Mouse (Mus musculus) MEL (cell line): ENCODE results near the gene Rab33a. TPM values are rescaled to one million over a fixed set of nuclear protein-coding genes. Genes with fewer than 3 reads are reported as not detected.

ENCODE experiments used
- DNase-seq: peaks from one replicate; pipeline ENCODE4 v3.0.0; 2011; ENCODE audit warnings: low read depth, low spot score
- H3K27ac ChIP-seq: 2 replicates; pipeline ENCODE4 v1.5.1; 2012; ENCODE audit warnings: low read depth, mild to moderate bottlenecking, control low read depth, low read length, moderate library complexity; ENCODE audit not compliant: control insufficient read depth
- H3K27me3 ChIP-seq, 2 experiments: fragments of 150-350 bp in 1 of 2; sonication (generic) in 1 of 2; 2 replicates each; pipeline ENCODE4 v1.6.1; 2012; ENCODE audit warnings: low read length in 2 of 2, mild to moderate bottlenecking in 2 of 2, improper control_type of control experiment in 1 of 2, moderate library complexity in 1 of 2; ENCODE audit not compliant: insufficient read depth in 2 of 2, control insufficient read depth in 1 of 2
- H3K36me3 ChIP-seq, 2 experiments: 2 replicates each; pipeline ENCODE4 v1.6.1; 2012 to 2014; ENCODE audit warnings: low read length in 2 of 2, improper control_type of control experiment in 1 of 2, inconsistent platforms in 1 of 2, mild to moderate bottlenecking in 1 of 2; ENCODE audit not compliant: insufficient read depth in 2 of 2, control insufficient read depth in 1 of 2
- H3K4me1 ChIP-seq, 2 experiments: fragments of 150-350 bp in 1 of 2; sonication (generic) in 1 of 2; 2 replicates each; pipeline ENCODE4 v1.6.1; 2012; ENCODE audit warnings: low read length in 2 of 2, improper control_type of control experiment in 1 of 2, mild to moderate bottlenecking in 1 of 2; ENCODE audit not compliant: insufficient read depth in 2 of 2, control insufficient read depth in 1 of 2
- H3K4me3 ChIP-seq, 2 experiments: fragments of 150-350 bp in 1 of 2; sonication (generic) in 1 of 2; 2 replicates each; pipeline ENCODE4 v1.5.1; 2012; ENCODE audit warnings: low read depth in 2 of 2, low read length in 2 of 2, mild to moderate bottlenecking in 2 of 2, moderate library complexity in 2 of 2, control low read depth in 1 of 2, improper control_type of control experiment in 1 of 2; ENCODE audit not compliant: control insufficient read depth in 1 of 2, insufficient read depth in 1 of 2
- H3K79me2 ChIP-seq: 2 replicates; pipeline ENCODE4 v1.6.1; 2012; ENCODE audit warnings: mild to moderate bottlenecking, low read length, moderate library complexity; ENCODE audit not compliant: control insufficient read depth, poor library complexity, insufficient read depth
- H3K9ac ChIP-seq: 2 replicates; pipeline ENCODE4 v1.6.1; 2012; ENCODE audit warnings: low read depth, mild to moderate bottlenecking, control low read depth, low read length, moderate library complexity; ENCODE audit not compliant: control insufficient read depth, poor library complexity, severe bottlenecking
- H3K9me3 ChIP-seq: fragments of 150-350 bp; sonication (generic); replicated peaks from 2 replicates; pipeline ENCODE4 v1.6.1; 2012; ENCODE audit warnings: mild to moderate bottlenecking, low read length, improper control_type of control experiment, moderate library complexity; ENCODE audit not compliant: insufficient read depth
- CHD1 ChIP-seq: IDR thresholded peaks from 2 replicates; pipeline ENCODE4 v1.6.1; 2012; ENCODE audit warnings: low read depth, mild to moderate bottlenecking, inconsistent platforms, low read length, improper control_type of control experiment
- CHD2 ChIP-seq: IDR thresholded peaks from 2 replicates; pipeline ENCODE4 v1.6.1; 2011; ENCODE audit warnings: low read length, improper control_type of control experiment
- CTCF ChIP-seq, 3 experiments: IDR thresholded peaks in 2 of 3; conservative IDR thresholded peaks in 1 of 3; 2 replicates each; pipeline ENCODE4 v1.5.1; 2011 to 2012; ENCODE audit warnings: low read length in 3 of 3, low read depth in 2 of 3, mild to moderate bottlenecking in 2 of 3, improper control_type of control experiment in 1 of 3, inconsistent platforms in 1 of 3, mixed read lengths in 1 of 3, moderate library complexity in 1 of 3; ENCODE audit not compliant: control insufficient read depth in 1 of 3, insufficient read depth in 1 of 3, poor library complexity in 1 of 3, severe bottlenecking in 1 of 3
- E2F4 ChIP-seq: IDR thresholded peaks from 2 replicates; pipeline ENCODE4 v1.6.1; 2011; ENCODE audit warnings: low read depth, low read length, improper control_type of control experiment, borderline replicate concordance
- ETS1 ChIP-seq: IDR thresholded peaks from 2 replicates; pipeline ENCODE4 v1.6.1; 2012; ENCODE audit warnings: low read depth, mild to moderate bottlenecking, inconsistent platforms, low read length, improper control_type of control experiment, moderate library complexity
- HCFC1 ChIP-seq: IDR thresholded peaks from 2 replicates; pipeline ENCODE4 v1.6.1; 2012; ENCODE audit warnings: low read depth, mild to moderate bottlenecking, inconsistent platforms, low read length, improper control_type of control experiment, moderate library complexity
- JUND ChIP-seq: IDR thresholded peaks from 2 replicates; pipeline ENCODE4 v1.6.1; 2011; ENCODE audit warnings: low read depth, mild to moderate bottlenecking, improper control_type of control experiment, low read length
- KAT2A ChIP-seq: conservative IDR thresholded peaks from 2 replicates; pipeline ENCODE4 v1.6.1; 2012; ENCODE audit warnings: low read depth, low read length, improper control_type of control experiment, inconsistent platforms
- MAFK ChIP-seq: IDR thresholded peaks from 2 replicates; pipeline ENCODE4 v1.6.1; 2011; ENCODE audit warnings: low read depth, mild to moderate bottlenecking, low read length, improper control_type of control experiment, borderline replicate concordance
- MAX ChIP-seq: IDR thresholded peaks from 2 replicates; pipeline ENCODE4 v1.6.1; 2011; ENCODE audit warnings: low read length, improper control_type of control experiment
- MXI1 ChIP-seq: IDR thresholded peaks from 2 replicates; pipeline ENCODE4 v1.6.1; 2011; ENCODE audit warnings: mild to moderate bottlenecking, low read depth, low read length, improper control_type of control experiment
- MYC ChIP-seq: IDR thresholded peaks from 2 replicates; pipeline ENCODE4 v1.6.1; 2011; ENCODE audit warnings: low read depth, mild to moderate bottlenecking, low read length, improper control_type of control experiment, moderate library complexity
- NELFE ChIP-seq: IDR thresholded peaks from 2 replicates; pipeline ENCODE4 v1.6.1; 2011; ENCODE audit warnings: low read depth, low read length, improper control_type of control experiment
- POLR2A ChIP-seq, 2 experiments: IDR thresholded peaks; 2 replicates each; pipeline ENCODE4 v1.6.1; 2011 to 2012; ENCODE audit warnings: low read length in 2 of 2, mild to moderate bottlenecking in 2 of 2, control low read depth in 1 of 2, improper control_type of control experiment in 1 of 2, low read depth in 1 of 2, moderate library complexity in 1 of 2; ENCODE audit not compliant: control insufficient read depth in 1 of 2, insufficient read depth in 1 of 2, poor library complexity in 1 of 2
- RAD21 ChIP-seq: IDR thresholded peaks from 2 replicates; pipeline ENCODE4 v1.6.1; 2011; ENCODE audit warnings: mild to moderate bottlenecking, low read depth, low read length, improper control_type of control experiment
- SIN3A ChIP-seq: IDR thresholded peaks from 2 replicates; pipeline ENCODE4 v1.6.1; 2012; ENCODE audit warnings: low read length, improper control_type of control experiment, inconsistent platforms
- SMC3 ChIP-seq: IDR thresholded peaks from 2 replicates; pipeline ENCODE4 v1.6.1; 2011; ENCODE audit warnings: low read depth, low read length, improper control_type of control experiment
- TAL1 ChIP-seq: IDR thresholded peaks from 2 replicates; pipeline ENCODE4 v1.6.1; 2012; ENCODE audit warnings: mild to moderate bottlenecking, inconsistent platforms, low read length, moderate library complexity, mixed read lengths
- TCF12 ChIP-seq: IDR thresholded peaks from 2 replicates; pipeline ENCODE4 v1.6.1; 2014; ENCODE audit warnings: low read depth, mild to moderate bottlenecking, inconsistent platforms, low read length, improper control_type of control experiment, moderate library complexity
- UBTF ChIP-seq: IDR thresholded peaks from 2 replicates; pipeline ENCODE4 v1.6.1; 2012; ENCODE audit warnings: low read depth, mild to moderate bottlenecking, inconsistent platforms, low read length, improper control_type of control experiment, moderate library complexity, borderline replicate concordance; ENCODE audit not compliant: insufficient read depth
- ZC3H11A ChIP-seq: IDR thresholded peaks from 2 replicates; pipeline ENCODE4 v1.6.1; 2012; ENCODE audit warnings: low read depth, mild to moderate bottlenecking, inconsistent platforms, low read length, improper control_type of control experiment
- ZNF384 ChIP-seq: IDR thresholded peaks from 2 replicates; pipeline ENCODE4 v1.6.1; 2012; ENCODE audit warnings: low read depth, mild to moderate bottlenecking, inconsistent platforms, low read length, improper control_type of control experiment
- polyA plus RNA-seq, 2 experiments: library from polyadenylated mRNA; stranded (reverse) in 1 of 2; unstranded in 1 of 2; fragments of >175 nt in 1 of 2; fragments of >200 nt in 1 of 2; gene quantifications; 2 replicates each; pipeline versions ENCODE4 v1.2.1 to v1.2.4; 2012; ENCODE audit warnings: low replicate concordance in 2 of 2, low read depth in 1 of 2; ENCODE audit not compliant: insufficient read length in 2 of 2, insufficient read depth in 1 of 2, missing spikeins in 1 of 2
- total RNA-seq: library from RNA; depleted of rRNA; stranded (reverse); fragments of 300-350 nt; gene quantifications from 2 replicates; pipeline ENCODE4 v1.2.3, GENCODE M21; 2012

Gene Rab33a
- total and polyA plus RNA-seq, 3 experiments, result 0.46 TPM; not detected in 2

DNA sequence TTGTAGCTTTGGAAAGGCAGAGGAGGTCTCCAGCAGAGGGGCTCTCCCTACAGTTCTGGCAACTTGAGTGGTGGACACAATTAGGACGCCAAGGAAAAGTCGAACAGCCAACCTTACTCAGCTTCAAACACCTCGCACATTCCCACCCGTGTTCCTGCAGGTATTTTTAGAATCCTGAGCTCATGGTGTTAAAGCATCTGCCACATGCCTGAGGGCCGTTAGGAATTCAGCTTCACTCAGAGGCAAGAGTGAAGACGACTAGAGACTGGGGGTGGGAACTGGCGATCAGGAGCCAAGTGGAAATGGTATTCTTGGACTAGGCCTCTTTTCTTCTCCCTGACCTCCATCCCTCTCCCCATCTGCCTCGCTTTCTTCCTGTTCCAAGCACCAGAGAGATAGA lies 6.8 kb downstream of the Rab33a start:
- no peak overlapping the region for H3K27ac ChIP-seq
- no peaks in the 10 kb centered on the region for H3K79me2 ChIP-seq
- no peak overlapping the region for H3K4me3 ChIP-seq
- H3K36me3 ChIP-seq, result no peaks in the 10 kb centered on the region
- no peak for DNase-seq
- H3K9me3 ChIP-seq, result no peaks in the 10 kb centered on the region
- H3K9ac ChIP-seq, result no peak overlapping the region
- H3K4me1 ChIP-seq, result no peaks in the 10 kb centered on the region; a peak in 2 of 4 replicates
- H3K27me3 ChIP-seq, result no peaks in the 10 kb centered on the region
- TF ChIP-seq UBTF (no peak), KAT2A (no peak)

DNA sequence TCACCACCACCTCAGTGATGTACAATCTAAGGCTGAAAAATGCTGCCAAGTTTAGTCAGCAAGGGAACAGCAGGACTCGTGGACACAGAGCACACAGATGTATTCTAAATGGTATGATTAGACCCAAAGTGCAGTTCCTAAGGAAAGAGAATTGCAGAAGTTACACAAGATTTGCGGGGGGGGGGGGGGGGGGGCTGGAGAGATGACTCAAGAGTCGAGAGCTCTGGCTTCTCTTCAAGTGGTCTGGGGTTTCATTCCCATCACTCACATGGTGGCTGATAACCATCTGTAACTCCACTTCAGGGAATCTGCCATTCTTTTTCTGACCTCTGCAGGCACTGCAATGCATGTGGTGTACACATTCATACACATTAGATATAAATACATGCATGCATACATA lies 7.3 kb downstream of the Rab33a start:
- H3K36me3 ChIP-seq, result no peaks in the 10 kb centered on the region
- no peak overlapping the region for H3K27ac ChIP-seq
- no peaks in the 10 kb centered on the region for H3K79me2 ChIP-seq
- H3K9me3 ChIP-seq, result no peaks in the 10 kb centered on the region
- peak; percentile 38 for DNase-seq
- H3K4me1 ChIP-seq, result no peaks in the 10 kb centered on the region; a peak in 1 of 4 replicates
- no peak for TF ChIP-seq NELFE
- TF ChIP-seq TAL1, result no peak
- TF ChIP-seq CHD1, result no peak
- no peak for TF ChIP-seq HCFC1
- TF ChIP-seq ZNF384, result no peak
- no peak for TF ChIP-seq MAFK
- no peak for TF ChIP-seq POLR2A (IDR thresholded peaks at IDR 0.05; ENCODE audit: control insufficient read depth in 1 of 2, insufficient read depth in 1 of 2, low read depth in 1 of 2, low read length in 2 of 2, poor library complexity in 1 of 2)
- TF ChIP-seq MXI1, result no peak
- no peak for TF ChIP-seq MAX
- TF ChIP-seq E2F4, result no peak
- TF ChIP-seq CHD2, result no peak
- TF ChIP-seq SMC3, result no peak
- TF ChIP-seq MYC, result no peak
- no peak for TF ChIP-seq JUND
- TF ChIP-seq TCF12, result no peak
- H3K9ac ChIP-seq, result no peak overlapping the region
- no peak overlapping the region for H3K4me3 ChIP-seq
- no peaks in the 10 kb centered on the region for H3K27me3 ChIP-seq

GRCm38 (mm10) chrX:48532175-48532574 lies 13.1 kb downstream of the Rab33a start:
- no peaks in the 10 kb centered on the region for H3K27me3 ChIP-seq
- no peak overlapping the region for H3K9ac ChIP-seq
- H3K27ac ChIP-seq, result no peak overlapping the region
- peak; percentile 74 to 88 (median 84) for TF ChIP-seq CTCF (IDR thresholded peaks at IDR 0.05 in 2 of 3, conservative IDR thresholded peaks at IDR 0.05 in 1 of 3; ENCODE audit: control insufficient read depth in 1 of 3, insufficient read depth in 1 of 3, low read depth in 2 of 3, low read length in 3 of 3, poor library complexity in 1 of 3, severe bottlenecking in 1 of 3)
- peak; percentile 67 for TF ChIP-seq ZC3H11A
- TF ChIP-seq RAD21, result peak; percentile 84
- peak; percentile 73 for TF ChIP-seq SMC3
- TF ChIP-seq ETS1, result no peak
- 0 out of 2 replicates have a peak, but pooled peaks have one; percentile 21 for TF ChIP-seq SIN3A
- no peak for TF ChIP-seq TCF12
- no peaks in the 10 kb centered on the region for H3K79me2 ChIP-seq
- H3K4me3 ChIP-seq, result no peak overlapping the region
- H3K36me3 ChIP-seq, result no peaks in the 10 kb centered on the region
- no peaks in the 10 kb centered on the region for H3K4me1 ChIP-seq
- no peaks in the 10 kb centered on the region for H3K9me3 ChIP-seq
- DNase-seq, result peak; percentile 76
